Mouse (Mus musculus): ENCODE results near the gene Cxcl3.

GRCm38 (mm10) chr5:90794195-90794625 lies 8.3 kb downstream of the Cxcl3 start, which contains the start of gene Cxcl15:
- TF ChIP-seq CTCF (IDR thresholded peaks at IDR 0.05; ENCODE audit: low read depth, low read length) (no peak), GATA1 (IDR thresholded peaks at IDR 0.05; ENCODE audit: borderline replicate concordance, low read length) (no peak)
